Mouse (Mus musculus) C2C12 (cell line): ENCODE measurements around the gene Gm37240.

Source experiments
- CTCF ChIP-seq: IDR thresholded peaks from one replicate; pipeline ENCODE4 v1.5.1; 2011; ENCODE audit not compliant: control insufficient read depth, insufficient read depth, insufficient read length
- FOSL1 ChIP-seq: IDR thresholded peaks from one replicate; pipeline ENCODE4 v1.8.0; 2011; ENCODE audit warnings: mild to moderate bottlenecking, low read length; ENCODE audit not compliant: poor library complexity, insufficient read depth, severe bottlenecking
- MYOD1 ChIP-seq: IDR thresholded peaks from one replicate; pipeline ENCODE4 v1.6.1; 2011; ENCODE audit warnings: low read depth; ENCODE audit not compliant: control insufficient read depth, insufficient read length
- USF1 ChIP-seq: IDR thresholded peaks from one replicate; pipeline ENCODE4 v1.6.1; 2011; ENCODE audit warnings: low read depth, mild to moderate bottlenecking, control low read depth, moderate library complexity

GRCm38 (mm10) chr3:85757435-85757834, 129.9 kb downstream of the Gm37240 start:
- TF ChIP-seq MYOD1 (no peak), CTCF (no peak), FOSL1 (no peak), USF1 (no peak)
